Mouse (Mus musculus): Measurements from ENCODE around the gene Gak. TPM values are rescaled to one million over a fixed set of nuclear protein-coding genes. Genes with fewer than 3 reads are reported as not detected.

Gak gene
- 10 to 100 TPM in 2 of 4 experiments, 1 to 10 TPM in 2; 9.3 to 12.6 (median 10.3) TPM for total RNA-seq (2022)

- DNase-seq (ENCODE audit: low spot score in 2 of 2), result peak; percentile 82 to 84
These were observed at the start of gene Gak, which contains the start of gene Tmem175 for GRCm38 (mm10) chr5:108629634-108630483. Gak (minus strand) TSS chr5:108629755. Tmem175 (plus strand) TSS chr5:108629770.

DNA sequence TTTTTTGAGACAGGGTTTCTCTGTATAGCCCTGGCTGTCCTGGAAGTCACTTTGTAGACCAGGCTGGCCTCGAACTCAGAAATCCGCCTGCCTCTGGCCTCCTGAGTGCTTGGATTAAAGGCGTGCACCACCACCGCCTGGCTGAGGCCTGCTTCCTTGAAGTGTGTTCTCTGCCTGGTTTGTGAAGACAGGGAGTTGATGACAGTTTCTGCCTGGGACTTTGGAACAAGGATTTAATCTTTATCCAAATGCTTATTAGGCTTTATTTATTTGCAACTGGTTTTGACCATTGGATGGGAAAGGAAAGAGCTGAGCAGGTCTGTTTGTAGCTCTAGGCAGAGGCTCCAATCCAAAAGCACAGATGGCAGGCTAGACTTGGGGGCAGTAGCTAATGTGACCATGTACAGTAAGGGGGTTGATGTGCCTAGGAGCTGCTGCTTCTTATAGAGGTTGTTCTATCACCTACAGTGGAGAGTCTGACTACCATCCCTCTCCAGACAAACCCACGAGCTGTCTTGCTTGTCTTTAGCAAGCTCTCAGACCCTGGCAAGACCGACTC lies 48.8 kb upstream of the Gak start:
- DNase-seq (ENCODE audit: low spot score in 2 of 2), result no peak

DNA sequence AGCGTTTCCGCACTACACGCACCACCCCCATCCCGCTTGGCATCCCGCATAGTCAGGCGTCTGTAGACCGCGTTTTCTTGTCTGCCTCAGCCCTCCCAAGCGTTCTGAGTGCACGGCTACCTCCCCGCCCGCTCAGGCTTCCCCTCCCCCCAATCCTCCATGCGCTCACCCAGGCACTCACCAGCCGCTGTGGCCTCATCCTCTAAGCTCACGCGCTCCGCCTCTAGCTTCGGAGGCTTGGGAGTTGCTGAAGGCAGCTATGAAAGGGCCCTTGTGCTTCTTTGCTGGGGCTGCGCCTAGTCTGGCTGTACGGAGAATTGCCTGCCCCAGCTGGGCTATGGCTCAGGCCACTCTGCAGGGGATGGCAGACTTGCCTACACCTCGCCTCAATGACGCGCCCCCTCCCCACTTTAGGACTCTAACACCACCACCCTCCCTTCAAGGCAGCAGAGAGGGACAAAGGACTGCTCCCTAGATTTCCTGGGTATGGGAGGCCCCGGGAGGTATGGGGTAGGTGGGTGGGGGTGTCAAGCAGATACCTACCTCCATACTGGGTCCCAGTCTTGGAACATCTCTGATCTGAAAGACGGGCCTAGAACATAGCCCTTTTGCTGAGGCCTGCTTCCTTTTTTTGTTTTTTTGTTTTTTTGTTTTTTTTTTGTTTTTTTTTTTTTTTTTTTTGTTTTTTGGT lies 48.2 kb upstream of the Gak start:
- no peak for DNase-seq (ENCODE audit: low spot score in 2 of 2)

- no peak for DNase-seq (ENCODE audit: low spot score in 2 of 2)
These were observed 47.4 kb upstream of the Gak start for GRCm38 (mm10) chr5:108676772-108677498.

DNA sequence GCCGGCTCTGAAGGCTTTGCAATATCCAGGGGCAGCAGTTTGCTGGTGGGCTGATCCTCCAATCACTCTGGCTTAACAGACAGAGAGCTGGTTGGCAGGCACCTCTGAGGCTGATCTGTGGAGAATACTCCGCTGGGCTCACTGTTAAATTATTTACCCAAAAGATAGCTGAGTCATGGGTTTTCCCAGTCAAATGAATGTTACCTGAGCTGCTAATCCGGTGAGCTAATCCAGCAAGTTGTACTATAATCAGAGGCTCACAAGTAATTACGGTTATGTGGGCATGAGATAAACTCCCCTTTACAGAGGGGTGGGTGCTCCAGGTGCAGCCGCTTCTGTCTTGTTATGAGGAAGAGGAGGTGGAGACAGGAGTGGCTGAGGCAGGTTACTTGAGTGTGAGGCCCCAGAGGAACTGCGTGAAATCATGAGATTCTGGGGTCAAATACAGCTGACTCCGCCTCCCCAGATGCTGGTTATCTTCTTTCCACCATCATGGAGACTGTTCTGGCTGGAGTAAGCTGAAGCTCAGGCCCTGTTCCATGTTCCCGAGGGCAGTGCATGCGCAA lies 45.8 kb upstream of the Gak start, which contains the start of gene Slc26a1:
Slc26a1 (minus strand) TSS at position 319 of the 566 bp plus-strand sequence.
- DNase-seq (ENCODE audit: low spot score in 2 of 2), result no peak

DNA sequence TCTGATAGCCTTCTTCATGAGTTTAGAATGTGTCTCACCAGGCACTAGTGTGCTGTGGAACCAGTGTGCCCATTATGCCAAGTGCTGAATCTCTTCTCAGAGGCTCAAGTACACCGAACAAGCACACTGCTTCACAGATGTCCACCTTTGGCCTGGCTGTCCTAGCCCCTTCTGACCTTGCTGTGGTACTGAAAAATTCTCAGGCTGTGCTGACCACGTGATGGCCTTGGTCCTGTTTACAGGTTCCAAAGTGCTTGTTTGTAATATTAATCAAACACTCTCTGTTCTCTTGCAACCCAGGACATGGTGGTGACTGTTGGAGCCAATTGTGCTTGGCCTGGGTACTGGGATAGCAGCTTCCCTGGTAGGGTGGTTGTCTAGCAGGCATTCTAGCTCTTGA lies 45.1 kb upstream of the Gak start:
- no peak for DNase-seq (ENCODE audit: low spot score in 2 of 2)

GRCm38 (mm10) chr5:108671757-108672156 lies 42.2 kb upstream of the Gak start:
- no peak for DNase-seq (ENCODE audit: low spot score in 2 of 2)

DNA sequence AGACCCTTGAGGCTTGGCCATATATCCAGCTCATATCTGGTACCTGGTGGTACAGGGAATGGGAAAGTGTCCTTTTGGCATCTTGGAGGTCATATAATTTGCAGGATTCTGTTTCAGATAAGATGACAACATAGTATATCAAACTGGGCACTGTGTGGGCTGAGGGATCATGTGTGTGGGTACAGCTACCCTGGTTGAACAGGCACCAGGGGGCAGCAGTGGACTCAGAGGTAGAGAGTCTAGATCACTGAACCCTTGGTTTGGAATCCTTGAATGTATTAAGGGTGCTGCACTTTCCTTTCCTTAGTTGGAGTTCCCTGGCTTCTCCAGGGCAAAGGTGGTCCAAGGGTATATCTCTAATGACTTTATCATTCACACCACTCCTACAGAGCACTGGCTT lies 41.2 kb upstream of the Gak start:
- no peak for DNase-seq (ENCODE audit: low spot score in 2 of 2)

- DNase-seq (ENCODE audit: low spot score in 2 of 2), result no peak
These were observed 40.4 kb upstream of the Gak start for GRCm38 (mm10) chr5:108669986-108670385.

DNA sequence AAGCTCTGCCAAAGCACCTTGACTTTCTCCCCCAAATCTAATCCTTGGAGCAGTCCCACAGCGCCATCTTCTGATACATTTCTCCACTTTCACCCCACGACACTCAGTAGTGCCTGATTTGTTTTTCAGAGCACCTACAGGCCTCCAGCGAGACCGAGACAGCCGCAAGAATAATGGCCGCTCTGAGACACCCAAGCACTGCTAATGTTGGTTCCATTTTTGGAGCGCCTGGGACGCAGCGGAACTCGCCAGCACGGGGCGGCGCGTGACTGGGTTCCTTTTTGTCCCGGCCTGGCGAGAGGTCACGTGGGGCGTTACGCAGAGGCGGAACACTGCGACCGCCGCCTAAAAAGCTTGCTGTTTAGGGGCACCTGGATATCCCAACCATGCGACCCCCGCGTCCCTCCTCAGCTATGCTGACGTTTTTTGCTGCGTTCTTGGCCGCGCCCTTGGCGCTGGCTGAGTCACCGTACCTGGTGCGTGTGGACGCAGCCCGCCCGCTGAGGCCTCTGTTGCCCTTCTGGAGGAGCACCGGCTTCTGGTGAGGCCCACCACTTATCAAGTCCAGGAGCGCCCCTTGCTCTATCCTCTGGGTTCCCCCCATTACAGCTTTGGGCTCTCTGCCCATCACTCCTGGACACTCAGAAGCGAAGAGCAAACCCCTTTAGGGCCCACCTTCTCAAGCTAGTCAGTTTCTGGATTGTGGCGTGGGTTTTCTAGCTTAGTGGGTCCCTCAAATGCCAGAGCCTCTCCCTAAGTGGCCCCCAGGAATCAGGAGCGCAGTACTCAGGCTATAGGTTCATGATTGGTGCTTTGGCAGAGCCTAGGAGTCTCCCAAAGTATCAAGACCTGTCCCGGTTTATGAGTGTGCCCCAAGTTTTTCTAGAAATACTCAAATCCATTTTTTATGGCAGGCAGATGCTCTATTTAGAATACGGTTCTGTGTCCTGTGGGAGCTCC lies 39.7 kb upstream of the Gak start, which contains the start of gene Dgkq:
Dgkq (minus strand) TSS at position 696 of the 960 bp plus-strand sequence.
- peak; percentile 88 for DNase-seq (ENCODE audit: low spot score in 2 of 2)

- no peak for DNase-seq (ENCODE audit: low spot score in 2 of 2)
These were observed 38.9 kb upstream of the Gak start for GRCm38 (mm10) chr5:108668387-108668932.

GRCm38 (mm10) chr5:108667370-108667769 lies 37.8 kb upstream of the Gak start:
- no peak for DNase-seq (ENCODE audit: low spot score in 2 of 2)

DNA sequence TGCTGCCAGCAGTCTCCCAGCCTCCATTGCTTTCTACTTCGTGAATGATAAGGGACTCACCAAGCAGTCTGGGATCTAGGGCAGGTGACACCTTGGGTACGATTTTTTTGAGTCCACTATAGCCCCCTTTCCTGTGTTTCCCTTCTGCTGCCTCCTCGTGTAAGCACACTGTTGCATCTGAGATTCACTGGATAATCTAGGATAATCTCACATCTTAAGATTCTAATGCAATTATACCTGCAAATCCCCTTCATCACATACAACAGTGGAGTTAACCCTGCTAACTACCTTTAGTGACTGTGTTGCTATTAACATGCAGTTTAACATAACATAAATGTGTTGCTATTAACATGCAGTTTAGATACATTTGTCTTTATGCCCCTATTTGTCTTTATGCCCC lies 35.5 kb upstream of the Gak start:
- DNase-seq (ENCODE audit: low spot score in 2 of 2), result no peak

DNA sequence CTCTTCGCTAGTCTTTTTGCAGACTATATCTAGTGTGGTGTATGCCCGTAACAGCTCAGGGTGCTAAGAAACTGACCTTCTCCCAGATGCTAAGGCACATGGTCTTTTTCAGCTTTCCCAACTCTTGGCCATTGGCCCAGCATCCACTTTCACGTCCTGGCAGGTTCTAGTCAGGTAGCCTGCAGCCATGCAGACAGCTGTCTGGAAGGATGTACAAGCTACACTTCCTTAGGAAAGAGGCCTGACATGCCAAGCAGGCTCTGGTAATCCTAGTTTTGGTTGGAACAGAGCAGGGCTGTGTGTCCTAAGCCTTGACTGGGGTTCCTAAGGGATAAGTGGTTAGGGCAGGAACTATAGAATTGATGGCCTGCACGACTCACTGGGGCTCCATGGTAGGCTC lies 33.2 kb upstream of the Gak start:
- no peak for DNase-seq (ENCODE audit: low spot score in 2 of 2)

- DNase-seq (ENCODE audit: low spot score in 2 of 2), result peak; percentile 83 to 90
These were observed 31.2 kb upstream of the Gak start for GRCm38 (mm10) chr5:108660632-108661268.

GRCm38 (mm10) chr5:108659698-108660631 lies 30.4 kb upstream of the Gak start, which contains the start of gene Idua:
Idua (plus strand) TSS chr5:108660331.
- no peak for DNase-seq (ENCODE audit: low spot score in 2 of 2)

DNA sequence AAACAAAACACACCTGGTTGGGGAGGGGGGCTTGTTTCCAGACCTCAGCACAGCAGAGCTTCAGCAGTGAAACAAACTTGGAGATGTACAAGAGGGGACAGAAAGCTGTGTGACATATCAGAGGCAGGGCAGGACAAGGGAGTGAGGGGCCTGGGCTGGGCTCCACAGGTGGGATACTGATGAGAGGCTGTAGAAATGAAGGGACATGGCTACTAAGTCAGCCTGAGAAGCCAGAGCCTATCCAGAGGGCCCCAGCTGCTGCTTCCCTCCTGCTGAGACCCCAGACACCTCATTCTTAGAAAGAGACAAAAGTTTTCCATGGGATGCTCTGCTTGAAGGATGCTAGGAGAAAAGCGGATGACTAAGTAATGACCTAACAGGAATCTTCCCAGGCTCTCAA lies 29.1 kb upstream of the Gak start:
- no peak for DNase-seq (ENCODE audit: low spot score in 2 of 2)

GRCm38 (mm10) chr5:108657406-108657805 lies 27.9 kb upstream of the Gak start:
- DNase-seq (ENCODE audit: low spot score in 2 of 2), result no peak

Data from gastrocnemius, adult 8-10 months (tissue).